Mouse (Mus musculus) forelimb bud, embryonic 11.5 days (tissue): ENCODE measurements at regions not wholly inside any gene's neighbourhood (a gene's known extent, or its start where the extent isn't known, plus 50 kb on each side); places are given as distances from the start of the nearest gene placed in this dataset.
A peak's percentile ranks its signal among the peaks of the same experiment; 100 is the strongest.

ENCODE experiments used
- DNase-seq: peaks from one replicate; pipeline ENCODE4 v3.0.0-alpha.2; 2012; ENCODE audit warnings: low read depth, low spot score

GRCm38 (mm10) chrX:19199531-19199930 is 281.6 kb downstream of the Tex13c3 start:
- DNase-seq: no peak

GRCm38 (mm10) chrX:19168983-19169382 is 312.1 kb downstream of the Tex13c3 start:
- DNase-seq: no peak

GRCm38 (mm10) chrX:19168546-19168945 is 312.6 kb downstream of the Tex13c3 start:
- DNase-seq: no peak

GRCm38 (mm10) chrX:19168111-19168510 is 313.0 kb downstream of the Tex13c3 start:
- no peak for DNase-seq

GRCm38 (mm10) chrX:19167121-19167853 is 313.8 kb downstream of the Tex13c3 start:
- no peak for DNase-seq

- no peak for DNase-seq
Observed at GRCm38 (mm10) chrX:19165891-19166644, 315.1 kb downstream of the Tex13c3 start.

- DNase-seq: peak; percentile 5
Observed at GRCm38 (mm10) chrX:19164151-19164550, 317.0 kb downstream of the Tex13c3 start.

GRCm38 (mm10) chrX:19162958-19163357 is 318.2 kb downstream of the Tex13c3 start:
- no peak for DNase-seq

GRCm38 (mm10) chrX:19162351-19162750 is 318.8 kb downstream of the Tex13c3 start:
- no peak for DNase-seq

- DNase-seq: no peak
Observed at GRCm38 (mm10) chrX:19160275-19160930, 320.7 kb downstream of the Tex13c3 start.

GRCm38 (mm10) chrX:19157464-19158203 is 323.5 kb downstream of the Tex13c3 start:
- no peak for DNase-seq

- DNase-seq: no peak
Observed at GRCm38 (mm10) chrX:19153619-19154018, 327.5 kb downstream of the Tex13c3 start.

- DNase-seq: no peak
Observed at GRCm38 (mm10) chrX:19152170-19152861, 328.8 kb downstream of the Tex13c3 start.

GRCm38 (mm10) chrX:19150606-19151005 is 330.5 kb downstream of the Tex13c3 start:
- DNase-seq: no peak

- no peak for DNase-seq
Observed at GRCm38 (mm10) chrX:19148672-19149071, 332.4 kb downstream of the Tex13c3 start.

- no peak for DNase-seq
Observed at GRCm38 (mm10) chrX:19148251-19148650, 332.9 kb downstream of the Tex13c3 start.

GRCm38 (mm10) chrX:19112753-19113152 is 368.4 kb downstream of the Tex13c3 start:
- DNase-seq: no peak

GRCm38 (mm10) chrX:19102911-19103310 is 378.2 kb downstream of the Tex13c3 start:
- no peak for DNase-seq

GRCm38 (mm10) chrX:19095960-19096359 is 385.2 kb downstream of the Tex13c3 start:
- DNase-seq: no peak

- no peak for DNase-seq
Observed at GRCm38 (mm10) chrX:19084435-19084834, 396.7 kb downstream of the Tex13c3 start.

GRCm38 (mm10) chrX:19080021-19080420 is 401.1 kb downstream of the Tex13c3 start:
- no peak for DNase-seq
